In the genomic region with DNA sequence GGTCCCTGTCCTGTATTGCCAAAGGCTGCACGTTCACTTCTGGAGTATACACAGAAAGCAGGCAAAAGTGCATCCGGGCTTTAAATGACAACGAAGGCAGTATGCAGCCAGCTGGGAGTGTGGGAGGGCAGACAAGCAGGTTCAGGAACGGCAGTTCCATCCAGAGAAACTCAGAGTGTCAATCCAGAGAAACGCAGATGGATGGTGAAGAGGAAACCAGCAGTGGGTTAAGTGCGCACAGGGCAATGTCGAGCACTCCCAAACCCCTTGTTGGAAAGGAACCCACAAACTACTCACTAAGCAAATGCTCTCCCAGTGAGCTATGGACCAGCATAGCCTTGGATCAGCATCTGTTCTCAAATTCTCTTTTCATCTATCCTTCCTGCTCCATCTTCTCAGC, we compare ENCODE assay signal across 11 mouse cellular contexts.
DNase-seq lines count a peak whose midpoint lies in the region; ATAC-seq and TF ChIP-seq lines count a peak whose summit lies in the region.
"Had no signal": no experiment of that assay in that cellular context is flagged by ENCODE, and none has a peak within 500 bp of the region (broad histone marks: within the 10 kb centered on the region; RNA-seq: fewer than 3 reads in every experiment).

No protein-coding gene starts in this region.

- no peak for DNase-seq in gastrocnemius, adult 2 months
- DNase-seq in gastrocnemius, postnatal 14 days: no peak
- DNase-seq in limb, embryonic 10.5 days (ENCODE audit: low spot score): no peak
- DNase-seq in layer of hippocampus, adult 2 months (ENCODE audit: low spot score in 2 of 2): peak; percentile 63 to 69
- no peak for DNase-seq in thymus, postnatal 14 days
- no peak for DNase-seq in embryonic facial prominence, embryonic 10.5 days (ENCODE audit: low spot score)
- DNase-seq: gastrocnemius, postnatal 25 days; liver; lung, postnatal 36 days had no signal

- peaks cover 50% of the 10 kb centered on the region for H3K4me1 ChIP-seq in limb, embryonic 13.5 days
- peaks cover 19% of the 10 kb centered on the region for H3K4me1 ChIP-seq in limb, embryonic 10.5 days
- peaks cover 12% of the 10 kb centered on the region for H3K4me1 ChIP-seq in neural tube, embryonic 14.5 days (ENCODE audit: control insufficient read depth, insufficient read depth, low read length)
- peaks cover 30% of the 10 kb centered on the region for H3K4me1 ChIP-seq in embryonic facial prominence, embryonic 10.5 days

- no peaks in the 10 kb centered on the region for H3K27me3 ChIP-seq in limb, embryonic 13.5 days
- H3K27me3 ChIP-seq in limb, embryonic 10.5 days (ENCODE audit: low read depth, poor library complexity, severe bottlenecking): no peaks in the 10 kb centered on the region; the same call in 1 of the 2 replicates
- H3K27me3 ChIP-seq in neural tube, embryonic 14.5 days (ENCODE audit: control insufficient read depth, insufficient read depth, low read length): no peaks in the 10 kb centered on the region
- peaks cover 17% of the 10 kb centered on the region; the same call in 1 of the 2 replicates for H3K27me3 ChIP-seq in embryonic facial prominence, embryonic 10.5 days (replicated peaks; ENCODE audit: low read depth, poor library complexity, severe bottlenecking)

- peak overlapping the region; percentile 62 for H3K4me3 ChIP-seq in gastrocnemius, adult 2 months
- H3K4me3 ChIP-seq in limb, embryonic 13.5 days: no peak overlapping the region
- no peak overlapping the region for H3K4me3 ChIP-seq in limb, embryonic 10.5 days
- peak overlapping the region; percentile 33; the same call in 1 of the 2 replicates for H3K4me3 ChIP-seq in layer of hippocampus, adult 2 months
- no peak overlapping the region for H3K4me3 ChIP-seq in neural tube, embryonic 14.5 days (ENCODE audit: low read depth, low read length)
- no peak overlapping the region for H3K4me3 ChIP-seq in embryonic facial prominence, embryonic 10.5 days

- no peak for ATAC-seq in limb, embryonic 13.5 days (ENCODE audit: low FRiP score, low read depth)
- ATAC-seq in neural tube, embryonic 14.5 days (ENCODE audit: low read depth): no peak

- H3K4me2 ChIP-seq in limb, embryonic 13.5 days (replicated peaks): peak overlapping the region; percentile 45; the same call in 1 of the 2 replicates
- no peak overlapping the region for H3K4me2 ChIP-seq in neural tube, embryonic 14.5 days (ENCODE audit: low read depth, low read length)

- WGBS in limb, embryonic 13.5 days: 64% methylated on average over 7 of the region's 7 CpGs
- WGBS in limb, embryonic 10.5 days: 73% methylated on average over 7 of the region's 7 CpGs
- 66% methylated on average over 7 of the region's 7 CpGs for WGBS in neural tube, embryonic 14.5 days
- WGBS in embryonic facial prominence, embryonic 10.5 days: 79% methylated on average over 7 of the region's 7 CpGs

- no peak for TF ChIP-seq CTCF in gastrocnemius, adult 2 months (IDR thresholded peaks at IDR 0.05)
- no peak for TF ChIP-seq CTCF in layer of hippocampus, adult 2 months (conservative IDR thresholded peaks at IDR 0.05)

- no peak overlapping the region for H3K9ac ChIP-seq in limb, embryonic 13.5 days
- H3K9ac ChIP-seq in neural tube, embryonic 14.5 days (replicated peaks; ENCODE audit: low read depth, low read length): 0 out of 2 replicates have a peak overlapping the region, but pooled peaks have one; percentile 8

- H3K36me3 ChIP-seq in limb, embryonic 13.5 days: no peaks in the 10 kb centered on the region
- H3K36me3 ChIP-seq in limb, embryonic 10.5 days: no peaks in the 10 kb centered on the region
- H3K36me3 ChIP-seq in neural tube, embryonic 14.5 days (ENCODE audit: control insufficient read depth, insufficient read depth, low read length): no peaks in the 10 kb centered on the region
- no peaks in the 10 kb centered on the region for H3K36me3 ChIP-seq in embryonic facial prominence, embryonic 10.5 days (replicated peaks)

- intact Hi-C loops in gastrocnemius, adult 2 months (cut with DNase I): no loop called here
- intact Hi-C loops in gastrocnemius, postnatal 14 days (cut with DNase I; ENCODE audit: low total_unique reads): no loop called here

- no peaks in the 10 kb centered on the region for H3K9me3 ChIP-seq in limb, embryonic 13.5 days
- H3K9me3 ChIP-seq in limb, embryonic 10.5 days (replicated peaks): no peaks in the 10 kb centered on the region
- no peaks in the 10 kb centered on the region for H3K9me3 ChIP-seq in neural tube, embryonic 14.5 days (ENCODE audit: control insufficient read depth, low read length)
- no peaks in the 10 kb centered on the region for H3K9me3 ChIP-seq in embryonic facial prominence, embryonic 10.5 days

- peak overlapping the region; percentile 28; the same call in 1 of the 2 replicates for H3K27ac ChIP-seq in gastrocnemius, adult 2 months
- no peak overlapping the region for H3K27ac ChIP-seq in limb, embryonic 13.5 days
- no peak overlapping the region for H3K27ac ChIP-seq in limb, embryonic 10.5 days
- H3K27ac ChIP-seq in layer of hippocampus, adult 2 months: peak overlapping the region; percentile 99
- peak overlapping the region; percentile 5; the same call in 1 of the 2 replicates for H3K27ac ChIP-seq in neural tube, embryonic 14.5 days (ENCODE audit: low read depth, low read length)
- no peak overlapping the region for H3K27ac ChIP-seq in embryonic facial prominence, embryonic 10.5 days (replicated peaks)

Comparison
In these comparisons a context has a peak if more than half of its experiments do, and no peak if none do; other contexts are left out.
1. DNase-seq: peak in layer of hippocampus, adult 2 months (2 of 2); none in gastrocnemius, adult 2 months (single experiment), gastrocnemius, postnatal 14 days (single experiment), limb, embryonic 10.5 days (single experiment), thymus, postnatal 14 days (single experiment) and embryonic facial prominence, embryonic 10.5 days (single experiment).
2. H3K27ac ChIP-seq: peak in gastrocnemius, adult 2 months (single experiment), layer of hippocampus, adult 2 months (single experiment) and neural tube, embryonic 14.5 days (single experiment); none in limb, embryonic 13.5 days (single experiment), limb, embryonic 10.5 days (single experiment) and embryonic facial prominence, embryonic 10.5 days (single experiment).
3. H3K4me3 ChIP-seq: peak in gastrocnemius, adult 2 months (single experiment) and layer of hippocampus, adult 2 months (single experiment); none in limb, embryonic 13.5 days (single experiment), limb, embryonic 10.5 days (single experiment), neural tube, embryonic 14.5 days (single experiment) and embryonic facial prominence, embryonic 10.5 days (single experiment).